Mouse (Mus musculus): Measurements from ENCODE around the gene Vmn1r100.
"Not testable (repeated sequence)": the region's sequence is repeated elsewhere in the genome, so short reads cannot be mapped to it uniquely, and the experiment has no call there.

Gene Vmn1r100

DNA sequence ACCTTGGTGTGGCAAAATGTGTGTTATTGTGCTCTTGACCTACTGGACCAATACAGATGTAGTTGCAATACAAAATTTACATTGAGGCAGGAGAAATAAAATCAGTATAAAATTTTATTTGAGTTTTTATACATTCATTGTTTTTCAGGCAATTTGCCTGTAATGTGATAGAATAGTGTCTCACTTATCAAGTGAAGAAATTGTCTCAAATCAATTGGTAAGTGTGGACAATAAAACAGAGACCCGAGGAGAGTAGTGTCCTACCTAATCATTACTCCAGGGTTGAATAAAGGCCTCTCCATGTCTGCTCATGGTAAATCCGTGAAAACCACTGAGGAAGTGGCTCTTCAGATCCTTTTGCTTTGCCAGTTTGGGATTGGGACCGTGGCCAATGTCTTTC is at the start of gene Vmn1r100:
Gene Vmn1r100, plus strand, starts transcription at position 301 of the 400 bp plus-strand sequence.
- not testable (repeated sequence) for DNase-seq (ENCODE audit: low read depth)

DNA sequence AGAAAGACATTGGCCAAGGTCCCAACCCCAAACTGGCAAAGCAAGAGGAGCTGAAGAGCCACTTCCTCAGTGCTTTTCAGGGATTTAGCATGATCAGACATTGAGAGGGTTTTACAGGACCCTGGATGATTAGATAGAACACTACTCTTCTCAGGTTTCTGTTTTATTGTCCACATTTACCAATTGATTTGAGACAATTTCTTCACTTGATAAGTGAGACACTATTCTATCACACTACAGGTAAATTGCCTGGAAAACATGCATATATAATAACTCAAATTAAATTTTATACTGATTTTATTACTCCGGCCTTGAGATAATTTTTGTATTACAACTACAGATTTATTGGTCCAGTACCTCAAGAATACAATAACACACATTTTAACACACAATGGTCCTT is 42.4 kb upstream of the Vmn1r100 start, which contains the start of gene Gm5728:
Gene Gm5728, minus strand, starts transcription at position 101 of the 400 bp plus-strand sequence.
- not testable (repeated sequence) for DNase-seq (ENCODE audit: low read depth)

DNA sequence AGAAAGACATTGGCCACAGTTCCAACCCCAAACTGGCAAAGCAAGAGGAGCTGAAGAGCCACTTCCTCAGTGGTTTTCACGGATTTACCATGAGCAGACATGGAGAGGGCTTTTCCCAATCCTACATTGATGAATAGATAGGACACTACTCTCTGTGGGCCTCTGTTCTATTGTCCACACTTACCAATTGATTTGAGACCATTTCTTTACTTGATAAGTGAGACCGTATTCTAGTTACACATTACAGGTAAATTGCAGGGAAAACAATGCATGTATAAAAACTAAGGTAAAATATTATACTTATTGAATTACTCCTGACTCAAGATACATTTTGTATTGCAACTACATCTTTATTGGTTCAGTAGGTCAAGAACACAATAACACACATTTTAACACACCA is 24.8 kb downstream of the Vmn1r100 start, which contains the start of gene Vmn1r101:
Gene Vmn1r101, minus strand, starts transcription at position 101 of the 400 bp plus-strand sequence.
- not testable (repeated sequence) for DNase-seq (ENCODE audit: low read depth)

Measured in c-Kit-positive CD71-positive TER-119-negative erythroid progenitor cells, embryonic 14.5 days (primary cell).